Mouse (Mus musculus) limb, embryonic 14.5 days (tissue): ENCODE results near the gene Gna14. TPM values are rescaled to one million over a fixed set of nuclear protein-coding genes. Genes with fewer than 3 reads are reported as not detected.
A peak's percentile ranks its signal among the peaks of the same experiment; 100 is the strongest.

Experiments
- ATAC-seq: fragments of 200-750 bp; cut with Nextera tagmentation; 2 replicates; pipeline ENCODE4 v1.8.0; 2017; ENCODE audit warnings: low read depth, moderate number of reproducible peaks, moderate TSS enrichment; ENCODE audit not compliant: low FRiP score
- DNase-seq: peaks from one replicate; pipeline ENCODE4 v3.0.0-alpha.2; 2015; ENCODE audit warnings: low spot score
- H3K27ac ChIP-seq: fragments of 300-500 bp; sonication (generic); replicated peaks from 2 replicates; pipeline ENCODE4 v1.5.1; 2014; ENCODE audit warnings: low read depth, mild to moderate bottlenecking, low read length, moderate library complexity, mixed read lengths
- H3K27me3 ChIP-seq: fragments of 300-500 bp; sonication (generic); 2 replicates; pipeline ENCODE4 v1.6.1; 2014; ENCODE audit warnings: low read length, mixed read lengths; ENCODE audit not compliant: control insufficient read depth, insufficient read depth
- H3K36me3 ChIP-seq: fragments of 300-500 bp; sonication (generic); 2 replicates; pipeline ENCODE4 v1.6.1; 2014; ENCODE audit warnings: mild to moderate bottlenecking, low read length, moderate library complexity, mixed read lengths; ENCODE audit not compliant: control insufficient read depth, insufficient read depth
- H3K4me1 ChIP-seq: fragments of 300-500 bp; sonication (generic); 2 replicates; pipeline ENCODE4 v1.6.1; 2014; ENCODE audit warnings: antibody characterized with exemption, low read length, mixed read lengths; ENCODE audit not compliant: control insufficient read depth, insufficient read depth
- H3K4me2 ChIP-seq: fragments of 300-500 bp; sonication (generic); replicated peaks from 2 replicates; pipeline ENCODE4 v1.6.1; 2014; ENCODE audit warnings: low read depth, mild to moderate bottlenecking, low read length, moderate library complexity; ENCODE audit not compliant: severe bottlenecking
- H3K4me3 ChIP-seq: fragments of 300-500 bp; sonication (generic); replicated peaks from 2 replicates; pipeline ENCODE4 v1.5.1; 2014; ENCODE audit warnings: low read length
- H3K9ac ChIP-seq: fragments of 300-500 bp; sonication (generic); 2 replicates; pipeline ENCODE4 v1.6.1; 2014; ENCODE audit warnings: mild to moderate bottlenecking, low read depth, low read length, moderate library complexity; ENCODE audit not compliant: severe bottlenecking
- H3K9me3 ChIP-seq: fragments of 300-500 bp; sonication (generic); 2 replicates; pipeline ENCODE4 v1.6.1; 2016; ENCODE audit warnings: low read length; ENCODE audit not compliant: control insufficient read depth
- POLR2A ChIP-seq: fragments of 200-500 bp; IDR thresholded peaks from 2 replicates; pipeline ENCODE4 v1.8.0; 2012; ENCODE audit warnings: inconsistent platforms, mild to moderate bottlenecking, moderate library complexity, borderline replicate concordance; ENCODE audit not compliant: insufficient read depth, insufficient read length; ENCODE audit errors: extremely low read depth
- WGBS: fragments of 180-500 bp; shearing (Covaris S2); extraction: QIAGEN DNeasy Blood & Tissue Kit; methylation state at CpG from one replicate; pipeline ENCODE4 v1.1.7; 2014; 5-methylcytosine and 5-hydroxymethylcytosine counted together
- polyA plus RNA-seq, 2 experiments: library from polyadenylated mRNA; depleted of rRNA in 1 of 2; stranded (reverse) in 1 of 2; unstranded in 1 of 2; fragments of >200 nt; fragmentation: Nextera tagmentation in 1 of 2; extraction: Ambion mirVana in 1 of 2; gene quantifications; 2 replicates each; pipeline versions ENCODE4 v1.2.1 to v1.2.3; 2012 to 2014

Gene Gna14
- polyA plus RNA-seq, 2 experiments, result 4.0 to 4.3 TPM

GRCm38 (mm10) chr19:16599298-16599970, 163.9 kb downstream of the Gna14 start:
- no peak for TF ChIP-seq POLR2A
- Histone ChIP-seq H3K27me3 (no peaks in the 10 kb centered on the region), H3K9ac (no peak overlapping the region), H3K4me1 (peaks cover 7% of the 10 kb centered on the region; the same call in 1 of the 2 replicates), H3K27ac (no peak overlapping the region), H3K4me2 (peak overlapping the region; percentile 11; the same call in 1 of the 2 replicates), H3K4me3 (no peak overlapping the region), H3K36me3 (no peaks in the 10 kb centered on the region), H3K9me3 (no peaks in the 10 kb centered on the region)
- peak; percentile 79 for ATAC-seq
- WGBS, result 15% methylated on average over 9 of the region's 9 CpGs
- DNase-seq, result peak; percentile 86

DNA sequence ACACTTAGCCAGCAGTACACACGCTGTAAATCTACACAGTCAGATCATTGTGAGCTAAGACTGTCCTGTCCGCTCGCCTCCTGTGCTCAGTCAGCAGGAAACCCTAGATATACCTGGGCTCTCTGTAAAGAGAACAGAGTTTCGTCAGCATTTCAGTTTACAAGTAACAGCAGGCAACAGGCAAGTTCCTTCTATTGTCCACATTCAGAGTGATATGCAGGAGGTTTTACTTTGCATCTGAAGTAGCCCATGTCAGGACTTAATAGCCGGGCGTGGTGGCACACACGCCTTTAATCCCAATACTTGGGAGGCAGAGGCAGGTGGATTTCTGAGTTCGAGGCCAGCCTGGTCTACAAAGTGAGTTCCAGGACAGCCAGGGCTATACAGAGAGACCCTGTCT, 166.5 kb downstream of the Gna14 start:
- H3K9me3 ChIP-seq, result no peaks in the 10 kb centered on the region
- TF ChIP-seq POLR2A, result no peak
- H3K27ac ChIP-seq, result no peak overlapping the region
- H3K4me2 ChIP-seq, result no peak overlapping the region
- H3K27me3 ChIP-seq, result no peaks in the 10 kb centered on the region
- WGBS, result 81% methylated on average over 8 of the region's 8 CpGs
- peaks cover 7% of the 10 kb centered on the region; the same call in 1 of the 2 replicates for H3K4me1 ChIP-seq
- DNase-seq (no peak), ATAC-seq (no peak)
- no peaks in the 10 kb centered on the region for H3K36me3 ChIP-seq
- no peak overlapping the region for H3K9ac ChIP-seq
- H3K4me3 ChIP-seq, result no peak overlapping the region

DNA sequence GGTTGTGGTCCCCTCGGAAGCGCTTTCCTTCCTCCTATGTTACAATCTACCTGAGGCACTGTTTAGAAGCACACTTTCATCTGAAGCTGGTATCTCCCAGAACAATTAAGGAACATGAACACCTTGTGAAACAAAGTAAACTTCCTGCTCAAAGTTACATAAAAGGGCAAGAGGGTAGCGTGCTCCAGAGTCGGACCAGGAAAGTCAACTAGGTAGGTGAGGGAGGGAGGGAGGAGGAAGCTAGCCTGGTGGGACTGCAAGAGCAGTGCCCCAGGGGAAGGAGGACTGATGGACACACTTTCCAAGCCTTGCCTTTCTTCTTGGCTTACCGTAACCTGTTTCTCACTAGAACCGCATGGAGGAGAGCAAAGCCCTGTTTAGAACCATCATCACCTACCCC, 172.1 kb downstream of the Gna14 start:
- DNase-seq, result no peak
- Histone ChIP-seq H3K27ac (no peak overlapping the region), H3K4me1 (no peaks in the 10 kb centered on the region), H3K9me3 (no peaks in the 10 kb centered on the region), H3K36me3 (no peaks in the 10 kb centered on the region), H3K4me2 (no peak overlapping the region), H3K4me3 (no peak overlapping the region), H3K9ac (no peak overlapping the region), H3K27me3 (no peaks in the 10 kb centered on the region)
- WGBS, result 83% methylated on average over 6 of the region's 6 CpGs
- ATAC-seq, result no peak
- TF ChIP-seq POLR2A, result no peak

DNA sequence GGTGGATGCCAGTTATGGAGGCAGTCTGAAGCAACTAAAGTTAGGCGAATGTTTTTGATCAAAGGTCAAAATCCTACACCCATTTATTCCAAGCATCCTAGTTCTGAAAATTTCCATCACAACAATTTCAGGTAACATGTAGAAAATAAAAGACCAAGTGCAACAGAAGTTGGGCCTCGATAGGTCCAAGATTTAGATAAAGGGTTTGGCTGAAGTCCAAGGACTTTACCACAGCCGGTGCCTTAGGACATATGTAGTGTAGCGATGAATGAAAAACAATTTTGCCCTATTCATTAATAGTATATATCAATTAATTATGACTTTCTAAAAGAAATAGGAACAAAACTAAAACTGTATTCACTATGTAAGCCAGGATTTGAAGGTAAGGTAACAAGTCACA, 187.6 kb downstream of the Gna14 start:
- H3K4me1 ChIP-seq, result no peaks in the 10 kb centered on the region
- ATAC-seq, result no peak
- WGBS, result 84% methylated on average over 4 of the region's 4 CpGs
- no peak overlapping the region for H3K27ac ChIP-seq
- H3K36me3 ChIP-seq, result no peaks in the 10 kb centered on the region
- no peak overlapping the region for H3K4me2 ChIP-seq
- H3K4me3 ChIP-seq, result no peak overlapping the region
- no peak overlapping the region for H3K9ac ChIP-seq
- H3K27me3 ChIP-seq, result no peaks in the 10 kb centered on the region
- no peak for DNase-seq
- no peaks in the 10 kb centered on the region for H3K9me3 ChIP-seq
- no peak for TF ChIP-seq POLR2A

- H3K4me2 ChIP-seq, result no peak overlapping the region
- no peak for DNase-seq
- no peak for ATAC-seq
Observed at GRCm38 (mm10) chr19:16624994-16625393, 189.4 kb downstream of the Gna14 start.

More at GRCm38 (mm10) chr19:16624994-16625393, 189.4 kb downstream of the Gna14 start:
- Histone ChIP-seq H3K36me3 (no peaks in the 10 kb centered on the region), H3K27ac (no peak overlapping the region), H3K9ac (no peak overlapping the region), H3K4me1 (no peaks in the 10 kb centered on the region), H3K27me3 (no peaks in the 10 kb centered on the region), H3K4me3 (no peak overlapping the region), H3K9me3 (no peaks in the 10 kb centered on the region)
- TF ChIP-seq POLR2A, result no peak
